Mouse (Mus musculus): ENCODE measurements around the gene Krba1. TPM values are rescaled to one million over a fixed set of nuclear protein-coding genes. Genes with fewer than 3 reads are reported as not detected.

The Krba1 gene
- polyA plus RNA-seq, 1 experiment = 15.6 TPM

DNA sequence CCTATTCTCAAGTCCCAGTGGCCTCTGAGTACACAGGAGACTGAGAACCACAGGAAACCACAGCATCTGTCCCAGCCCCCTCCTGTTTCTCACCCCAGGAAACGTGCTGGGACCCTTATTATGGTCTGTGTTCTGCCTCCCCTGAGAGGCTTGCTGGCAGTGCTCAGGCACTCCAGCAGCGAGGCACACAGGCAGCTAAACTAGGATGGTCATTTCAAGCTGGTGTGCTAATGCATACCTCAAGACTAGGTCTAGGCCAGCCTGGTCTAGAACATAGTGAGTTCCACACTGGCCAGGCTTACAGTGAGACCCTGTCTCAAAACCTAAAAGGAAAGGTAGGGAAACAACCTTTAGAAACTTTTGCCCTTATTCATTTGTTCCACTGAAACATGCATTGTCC is 25.3 kb downstream of the Krba1 start:
- TF ChIP-seq CTCF (IDR thresholded peaks at IDR 0.05; ENCODE audit: borderline replicate concordance, insufficient read depth, low read length) (no peak), POLR2A (IDR thresholded peaks at IDR 0.05; ENCODE audit: low read depth, low read length) (no peak)
- no peak overlapping the region for H3K27ac ChIP-seq (ENCODE audit: insufficient read depth, low read length)
- no peaks in the 10 kb centered on the region for H3K4me1 ChIP-seq (ENCODE audit: control insufficient read depth, insufficient read depth, low read length)
- H3K4me3 ChIP-seq (ENCODE audit: insufficient read depth, low read length) = no peak overlapping the region

DNA sequence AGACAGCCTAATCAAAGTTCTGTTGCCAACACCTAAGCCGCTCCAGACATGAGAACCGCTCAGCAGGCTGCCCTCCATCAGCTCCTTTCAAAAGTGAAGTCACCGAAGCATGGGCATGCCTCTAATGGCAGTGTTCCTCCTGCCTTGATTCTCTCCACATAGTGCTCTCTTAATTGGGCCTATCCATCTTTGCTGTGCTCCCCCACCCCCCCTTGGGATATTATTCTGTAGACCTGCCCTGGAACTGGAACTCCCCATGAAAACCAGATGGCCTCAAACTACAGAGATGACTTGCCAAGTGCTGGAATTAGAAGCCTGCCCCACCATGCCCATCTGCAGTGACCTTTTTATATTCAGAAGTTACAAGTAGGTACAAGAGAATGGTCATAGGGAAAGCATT is 27.9 kb downstream of the Krba1 start:
- H3K27ac ChIP-seq (ENCODE audit: insufficient read depth, low read length) = no peak overlapping the region
- peaks cover 4% of the 10 kb centered on the region; the same call in 1 of the 2 replicates for H3K4me1 ChIP-seq (ENCODE audit: control insufficient read depth, insufficient read depth, low read length)
- TF ChIP-seq CTCF (IDR thresholded peaks at IDR 0.05; ENCODE audit: borderline replicate concordance, insufficient read depth, low read length) (no peak), POLR2A (IDR thresholded peaks at IDR 0.05; ENCODE audit: low read depth, low read length) (no peak)

DNA sequence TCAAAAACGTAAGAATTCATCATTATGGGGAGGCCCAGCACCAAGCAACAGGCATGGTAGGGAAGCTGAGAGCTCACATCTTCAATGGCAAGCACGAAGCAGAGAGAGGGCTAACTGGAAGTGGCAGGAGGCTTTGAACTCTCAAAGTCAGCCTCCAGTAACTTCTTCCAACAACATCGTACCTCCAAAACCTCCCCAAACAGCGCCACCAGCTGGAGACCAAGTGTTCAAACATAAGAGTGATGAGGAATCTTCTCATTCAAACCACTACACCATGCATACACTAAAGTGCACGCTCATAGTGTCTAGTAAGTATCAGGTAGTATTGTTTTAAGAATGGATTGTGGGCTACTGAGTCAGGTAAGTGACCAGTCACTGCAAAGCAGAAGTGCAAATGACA is 28.7 kb downstream of the Krba1 start:
- Histone ChIP-seq H3K4me1 (ENCODE audit: control insufficient read depth, insufficient read depth, low read length) (peaks cover 4% of the 10 kb centered on the region; the same call in 1 of the 2 replicates), H3K27ac (ENCODE audit: insufficient read depth, low read length) (no peak overlapping the region), H3K4me3 (ENCODE audit: insufficient read depth, low read length) (no peak overlapping the region)
- TF ChIP-seq CTCF (IDR thresholded peaks at IDR 0.05; ENCODE audit: borderline replicate concordance, insufficient read depth, low read length) = no peak
- no peak for TF ChIP-seq POLR2A (IDR thresholded peaks at IDR 0.05; ENCODE audit: low read depth, low read length)

More for the DNA sequence above, 27.9 kb downstream of the Krba1 start:
- no peak overlapping the region for H3K4me3 ChIP-seq (ENCODE audit: insufficient read depth, low read length)

DNA sequence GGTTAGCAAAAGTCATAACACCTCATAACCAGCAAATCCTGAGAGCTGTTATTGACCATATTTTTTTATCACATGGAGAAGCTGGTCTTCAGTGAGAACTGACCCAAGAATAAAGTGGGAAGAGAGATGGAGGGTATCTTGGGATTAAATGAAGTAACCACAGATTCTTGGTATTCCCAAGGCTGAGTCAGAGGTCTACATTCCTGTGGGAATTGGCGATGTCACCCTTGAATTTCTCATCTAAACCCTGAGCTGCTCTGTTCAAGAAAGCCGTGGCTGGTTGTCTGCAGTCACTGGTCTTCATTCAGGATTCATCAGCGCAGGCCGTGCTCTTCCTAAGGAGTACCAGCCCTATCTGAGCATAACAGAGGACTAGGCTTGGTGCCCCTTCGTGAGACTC is 31.6 kb downstream of the Krba1 start:
- Histone ChIP-seq H3K4me1 (ENCODE audit: control insufficient read depth, insufficient read depth, low read length) (peaks cover 4% of the 10 kb centered on the region; the same call in 1 of the 2 replicates), H3K27ac (ENCODE audit: insufficient read depth, low read length) (no peak overlapping the region), H3K4me3 (ENCODE audit: insufficient read depth, low read length) (no peak overlapping the region)
- TF ChIP-seq CTCF (IDR thresholded peaks at IDR 0.05; ENCODE audit: borderline replicate concordance, insufficient read depth, low read length) (no peak), POLR2A (IDR thresholded peaks at IDR 0.05; ENCODE audit: low read depth, low read length) (no peak)

DNA sequence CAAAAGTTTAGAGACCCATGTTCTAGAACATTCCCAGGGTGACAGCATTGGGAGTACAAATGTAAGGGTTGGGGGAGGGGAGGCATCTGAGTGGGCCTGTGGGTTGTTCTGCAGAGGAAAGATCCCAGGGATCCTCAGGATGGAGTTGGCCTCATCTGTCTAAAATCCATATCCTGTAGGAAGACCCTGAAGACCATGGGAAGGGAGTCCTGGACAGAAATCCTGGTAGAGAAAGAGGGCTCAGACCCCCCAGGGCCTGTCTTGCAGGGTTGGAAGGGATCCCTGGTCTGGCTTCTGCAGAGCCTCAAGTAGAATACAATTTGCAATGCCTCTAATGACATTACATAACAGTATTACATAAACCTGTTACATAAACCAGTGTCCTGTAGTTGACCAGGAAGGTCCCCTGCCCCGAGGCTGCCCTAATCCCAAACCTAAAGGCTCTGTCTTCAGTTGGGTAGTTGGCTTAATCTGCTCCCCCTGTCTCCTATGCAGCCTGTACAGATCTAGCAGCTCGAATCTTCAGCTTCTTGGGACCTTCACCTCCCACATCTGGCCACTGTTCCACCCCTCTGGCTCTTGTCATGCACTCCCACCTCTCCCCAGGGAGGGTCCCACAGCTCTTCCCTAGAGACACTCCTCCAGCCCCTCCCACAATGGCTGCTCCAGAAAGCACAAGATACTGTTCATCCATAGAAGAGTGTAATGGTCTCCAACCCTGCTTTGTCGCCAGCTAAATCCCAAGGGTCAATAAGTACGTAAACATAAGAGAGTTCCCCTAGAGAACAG is 33.6 kb downstream of the Krba1 start:
- TF ChIP-seq POLR2A (IDR thresholded peaks at IDR 0.05; ENCODE audit: low read depth, low read length) (no peak), CTCF (IDR thresholded peaks at IDR 0.05; ENCODE audit: borderline replicate concordance, insufficient read depth, low read length) (no peak)

DNA sequence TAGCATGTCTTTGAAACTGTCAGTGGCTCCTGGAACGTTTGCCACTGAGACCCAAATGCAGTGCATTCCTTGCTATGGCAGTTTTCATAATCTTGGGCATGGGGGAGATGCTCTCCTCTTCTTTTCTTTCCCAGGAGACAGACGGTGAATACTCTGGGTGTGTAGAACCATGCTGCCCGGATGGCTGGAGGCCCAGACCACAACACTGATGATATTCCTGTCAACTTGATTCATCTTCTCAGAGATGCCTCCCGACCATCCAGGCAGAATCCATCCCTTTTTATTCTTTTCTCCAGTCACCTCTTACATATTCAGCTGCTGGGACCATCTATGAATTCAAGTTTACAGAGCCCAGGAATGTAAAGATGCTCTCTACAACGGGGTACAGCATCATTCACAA is 35.4 kb downstream of the Krba1 start:
- TF ChIP-seq POLR2A (IDR thresholded peaks at IDR 0.05; ENCODE audit: low read depth, low read length) (no peak), CTCF (IDR thresholded peaks at IDR 0.05; ENCODE audit: borderline replicate concordance, insufficient read depth, low read length) (no peak)
- peaks cover 4% of the 10 kb centered on the region; the same call in 1 of the 2 replicates for H3K4me1 ChIP-seq (ENCODE audit: control insufficient read depth, insufficient read depth, low read length)
- H3K27ac ChIP-seq (ENCODE audit: insufficient read depth, low read length) = no peak overlapping the region
- H3K4me3 ChIP-seq (ENCODE audit: insufficient read depth, low read length) = no peak overlapping the region

More for the DNA sequence above, 33.6 kb downstream of the Krba1 start:
- peaks cover 4% of the 10 kb centered on the region; the same call in 1 of the 2 replicates for H3K4me1 ChIP-seq (ENCODE audit: control insufficient read depth, insufficient read depth, low read length)
- H3K4me3 ChIP-seq (ENCODE audit: insufficient read depth, low read length) = no peak overlapping the region
- no peak overlapping the region for H3K27ac ChIP-seq (ENCODE audit: insufficient read depth, low read length)

DNA sequence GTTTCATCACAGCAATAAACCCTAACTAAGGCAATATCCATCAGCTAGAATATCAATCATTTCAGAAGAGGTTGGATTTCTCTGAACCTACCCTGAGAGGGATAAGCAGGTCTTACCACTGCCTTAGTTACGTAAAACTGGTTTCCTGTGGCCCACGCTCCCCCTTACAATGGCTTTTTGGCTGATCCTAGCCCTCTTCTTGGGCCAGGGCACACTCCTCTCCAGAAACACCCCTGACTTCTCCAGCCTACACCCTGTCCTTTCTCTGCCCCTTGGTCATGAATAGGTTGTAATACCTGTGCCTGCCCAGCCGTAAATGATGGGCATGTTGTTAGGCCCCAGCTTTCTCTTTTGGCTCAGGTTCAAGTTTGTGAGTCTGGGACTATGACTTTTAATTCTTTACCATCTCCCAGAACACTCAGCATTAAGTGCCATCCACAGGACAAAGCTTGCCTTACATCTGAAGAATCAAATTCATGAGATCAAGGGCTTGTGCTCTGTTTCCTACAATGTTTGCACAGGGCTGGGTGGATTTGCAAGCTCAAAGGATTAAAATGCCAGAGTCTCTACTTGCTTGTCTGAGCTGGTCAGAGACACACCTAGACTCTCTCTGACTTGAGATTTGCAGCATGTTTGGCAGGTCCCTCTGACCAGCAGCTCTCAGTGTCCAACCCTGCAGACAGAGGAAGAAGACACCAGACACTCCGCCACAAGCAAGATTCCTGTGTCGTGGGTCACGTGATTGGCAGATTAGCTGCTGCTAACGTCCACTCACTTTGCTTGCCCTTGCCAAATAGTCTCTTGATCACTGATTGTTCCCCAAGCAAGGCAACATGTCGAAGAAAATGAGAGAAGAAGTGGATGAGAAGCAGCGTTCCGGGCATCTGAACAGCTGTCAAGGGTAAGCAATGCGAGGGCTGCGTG is 37.8 kb downstream of the Krba1 start:
- TF ChIP-seq CTCF (IDR thresholded peaks at IDR 0.05; ENCODE audit: borderline replicate concordance, insufficient read depth, low read length) = no peak
- TF ChIP-seq POLR2A (IDR thresholded peaks at IDR 0.05; ENCODE audit: low read depth, low read length) = no peak
- Histone ChIP-seq H3K4me3 (ENCODE audit: insufficient read depth, low read length) (no peak overlapping the region), H3K27ac (ENCODE audit: insufficient read depth, low read length) (no peak overlapping the region), H3K4me1 (ENCODE audit: control insufficient read depth, insufficient read depth, low read length) (no peaks in the 10 kb centered on the region)

DNA sequence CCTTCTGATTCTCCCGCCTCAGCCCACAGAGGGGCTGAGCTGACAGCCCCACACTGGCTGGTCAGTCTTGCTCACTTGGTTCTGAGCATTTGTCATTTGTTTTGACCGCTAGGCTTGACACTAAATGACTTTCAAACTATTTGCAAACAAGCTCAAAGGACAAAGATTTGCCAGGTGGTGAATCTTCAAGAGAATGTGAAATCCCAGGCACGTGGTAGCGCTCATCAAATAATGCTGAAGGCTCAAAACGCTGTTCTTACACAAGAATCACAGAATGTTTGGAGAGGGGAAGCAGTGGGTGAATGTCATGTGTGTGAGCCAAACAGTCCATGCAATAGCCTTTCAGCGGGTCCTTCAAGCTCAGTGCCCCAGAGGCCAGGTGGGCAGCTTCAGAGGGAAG is 39.3 kb downstream of the Krba1 start:
- Histone ChIP-seq H3K4me1 (ENCODE audit: control insufficient read depth, insufficient read depth, low read length) (no peaks in the 10 kb centered on the region), H3K4me3 (ENCODE audit: insufficient read depth, low read length) (no peak overlapping the region), H3K27ac (ENCODE audit: insufficient read depth, low read length) (no peak overlapping the region)
- TF ChIP-seq POLR2A (IDR thresholded peaks at IDR 0.05; ENCODE audit: low read depth, low read length) (no peak), CTCF (IDR thresholded peaks at IDR 0.05; ENCODE audit: borderline replicate concordance, insufficient read depth, low read length) (no peak)

DNA sequence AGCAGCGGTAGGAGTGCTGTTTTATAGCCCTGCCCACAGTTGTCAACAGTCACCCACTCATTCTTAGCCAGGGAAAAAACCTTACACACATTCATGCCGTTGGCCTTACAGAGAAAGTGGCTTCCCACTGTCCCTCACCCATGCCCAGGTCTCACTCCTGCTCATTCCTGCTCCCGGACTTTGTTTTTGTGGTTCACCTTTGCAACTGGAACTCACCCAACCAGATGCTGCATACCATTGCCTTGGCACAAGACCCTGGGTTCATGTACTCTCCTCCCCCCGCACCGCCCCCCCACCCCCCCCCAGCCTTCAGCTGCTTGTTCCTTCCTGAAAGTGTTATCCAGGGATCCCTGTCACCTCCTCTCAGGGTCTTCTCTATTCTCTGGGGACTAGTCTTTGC is 39.7 kb downstream of the Krba1 start:
- TF ChIP-seq CTCF (IDR thresholded peaks at IDR 0.05; ENCODE audit: borderline replicate concordance, insufficient read depth, low read length) (no peak), POLR2A (IDR thresholded peaks at IDR 0.05; ENCODE audit: low read depth, low read length) (no peak)
- no peaks in the 10 kb centered on the region for H3K4me1 ChIP-seq (ENCODE audit: control insufficient read depth, insufficient read depth, low read length)
- no peak overlapping the region for H3K27ac ChIP-seq (ENCODE audit: insufficient read depth, low read length)
- H3K4me3 ChIP-seq (ENCODE audit: insufficient read depth, low read length) = no peak overlapping the region

All from embryonic fibroblast, embryonic 13.5 days (primary cell).